Mouse (Mus musculus) bone marrow macrophage, adult 2 months (primary cell): Measurements from ENCODE around the gene Ntrk1.

ENCODE experiments used
- CTCF ChIP-seq: IDR thresholded peaks from 2 replicates; pipeline ENCODE4 v1.5.1; 2012; ENCODE audit warnings: low read depth, mild to moderate bottlenecking, low read length, moderate library complexity
- POLR2A ChIP-seq: IDR thresholded peaks from 2 replicates; pipeline ENCODE4 v1.6.1; 2012; ENCODE audit warnings: mild to moderate bottlenecking, low read depth, low read length, borderline replicate concordance

DNA sequence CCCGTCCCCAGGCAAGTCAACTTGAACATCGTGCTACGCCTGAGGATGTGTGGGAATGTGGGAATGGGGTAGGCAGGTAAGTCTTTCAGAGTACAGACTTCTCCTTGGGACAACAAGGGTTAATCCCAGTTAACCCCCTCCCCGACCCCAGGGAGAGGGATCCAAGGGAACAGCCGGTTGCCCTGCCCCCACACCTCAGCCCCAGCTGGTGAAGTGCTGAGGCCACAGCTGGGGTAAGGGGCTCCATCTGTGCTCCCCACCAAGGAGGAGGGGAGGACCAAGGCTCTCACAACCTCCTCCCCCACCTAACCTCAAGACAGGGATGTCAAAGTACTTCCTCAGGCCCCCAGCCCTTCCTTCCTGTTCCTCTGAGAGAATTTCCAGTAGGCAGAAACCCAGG, 5.2 kb downstream of the Ntrk1 start:
- no peak for TF ChIP-seq CTCF
- TF ChIP-seq POLR2A: no peak
